Mouse (Mus musculus): Measurements from ENCODE around the gene Pex11a. TPM values are rescaled to one million over a fixed set of nuclear protein-coding genes. Genes with fewer than 3 reads are reported as not detected.
"Not testable (repeated sequence)": the region's sequence is repeated elsewhere in the genome, so short reads cannot be mapped to it uniquely, and the experiment has no call there.

Pex11a gene
- polyA plus RNA-seq (2016; fragmentation: Nextera tagmentation; extraction: Ambion mirVana): 5.7 and 8.8 TPM in 2 replicates

GRCm38 (mm10) chr7:79742659-79743536 is at the start of gene Pex11a, which contains the start of gene Wdr93:
Gene Pex11a, minus strand, starts transcription at chr7:79743131.
Gene Wdr93, plus strand, starts transcription at chr7:79743163.
- peak; percentile 93 for DNase-seq (ENCODE audit: low spot score)
- Histone ChIP-seq H3K4me1 (peaks cover 5% of the 10 kb centered on the region; the same call in 1 of the 2 replicates), H3K27ac (peak within 1 kb of the TSS; percentile 85), H3K4me3 (peak within 1 kb of the TSS; percentile 70), H3K36me3 (no peaks in the 10 kb centered on the region), H3K27me3 (ENCODE audit: insufficient read depth, poor library complexity, severe bottlenecking) (no peaks in the 10 kb centered on the region), H3K9me3 (no peaks in the 10 kb centered on the region)
- WGBS: 2% methylated on average over 46 of the region's 46 CpGs

GRCm38 (mm10) chr7:79789812-79790211 is 46.9 kb upstream of the Pex11a start:
- DNase-seq (ENCODE audit: low spot score); H3K27ac ChIP-seq; H3K4me3 ChIP-seq; H3K36me3 ChIP-seq; H3K9me3 ChIP-seq: not testable (repeated sequence)
- WGBS: 21% methylated on average over 2 of the region's 2 CpGs
- peaks cover 26% of the 10 kb centered on the region for H3K4me1 ChIP-seq
- peaks cover 90% of the 10 kb centered on the region for H3K27me3 ChIP-seq (ENCODE audit: insufficient read depth, poor library complexity, severe bottlenecking)

- Histone ChIP-seq H3K4me1 (peaks cover 9% of the 10 kb centered on the region), H3K36me3 (no peaks in the 10 kb centered on the region), H3K4me3 (no peak overlapping the region), H3K27me3 (ENCODE audit: insufficient read depth, poor library complexity, severe bottlenecking) (peaks cover 55% of the 10 kb centered on the region), H3K9me3 (no peaks in the 10 kb centered on the region), H3K27ac (no peak overlapping the region)
- DNase-seq (ENCODE audit: low spot score): no peak
- 25% methylated on average over 6 of the region's 6 CpGs for WGBS
Observed at GRCm38 (mm10) chr7:79786295-79786694, 43.4 kb upstream of the Pex11a start.

- Histone ChIP-seq H3K4me3 (no peak overlapping the region), H3K4me1 (peaks cover 12% of the 10 kb centered on the region), H3K36me3 (no peaks in the 10 kb centered on the region), H3K9me3 (no peaks in the 10 kb centered on the region), H3K27ac (no peak overlapping the region), H3K27me3 (ENCODE audit: insufficient read depth, poor library complexity, severe bottlenecking) (peaks cover 23% of the 10 kb centered on the region; the same call in 1 of the 2 replicates)
- DNase-seq (ENCODE audit: low spot score): no peak
- 84% methylated on average over 2 of the region's 2 CpGs for WGBS
Observed at GRCm38 (mm10) chr7:79782516-79782855, 39.6 kb upstream of the Pex11a start.

- Histone ChIP-seq H3K4me1 (peaks cover 12% of the 10 kb centered on the region), H3K36me3 (no peaks in the 10 kb centered on the region), H3K27ac (no peak overlapping the region), H3K9me3 (no peaks in the 10 kb centered on the region), H3K4me3 (no peak overlapping the region), H3K27me3 (ENCODE audit: insufficient read depth, poor library complexity, severe bottlenecking) (peaks cover 17% of the 10 kb centered on the region; the same call in 1 of the 2 replicates)
- 71% methylated on average over 11 of the region's 11 CpGs for WGBS
- DNase-seq (ENCODE audit: low spot score): no peak
Observed at GRCm38 (mm10) chr7:79781826-79782515, 39.0 kb upstream of the Pex11a start.

DNA sequence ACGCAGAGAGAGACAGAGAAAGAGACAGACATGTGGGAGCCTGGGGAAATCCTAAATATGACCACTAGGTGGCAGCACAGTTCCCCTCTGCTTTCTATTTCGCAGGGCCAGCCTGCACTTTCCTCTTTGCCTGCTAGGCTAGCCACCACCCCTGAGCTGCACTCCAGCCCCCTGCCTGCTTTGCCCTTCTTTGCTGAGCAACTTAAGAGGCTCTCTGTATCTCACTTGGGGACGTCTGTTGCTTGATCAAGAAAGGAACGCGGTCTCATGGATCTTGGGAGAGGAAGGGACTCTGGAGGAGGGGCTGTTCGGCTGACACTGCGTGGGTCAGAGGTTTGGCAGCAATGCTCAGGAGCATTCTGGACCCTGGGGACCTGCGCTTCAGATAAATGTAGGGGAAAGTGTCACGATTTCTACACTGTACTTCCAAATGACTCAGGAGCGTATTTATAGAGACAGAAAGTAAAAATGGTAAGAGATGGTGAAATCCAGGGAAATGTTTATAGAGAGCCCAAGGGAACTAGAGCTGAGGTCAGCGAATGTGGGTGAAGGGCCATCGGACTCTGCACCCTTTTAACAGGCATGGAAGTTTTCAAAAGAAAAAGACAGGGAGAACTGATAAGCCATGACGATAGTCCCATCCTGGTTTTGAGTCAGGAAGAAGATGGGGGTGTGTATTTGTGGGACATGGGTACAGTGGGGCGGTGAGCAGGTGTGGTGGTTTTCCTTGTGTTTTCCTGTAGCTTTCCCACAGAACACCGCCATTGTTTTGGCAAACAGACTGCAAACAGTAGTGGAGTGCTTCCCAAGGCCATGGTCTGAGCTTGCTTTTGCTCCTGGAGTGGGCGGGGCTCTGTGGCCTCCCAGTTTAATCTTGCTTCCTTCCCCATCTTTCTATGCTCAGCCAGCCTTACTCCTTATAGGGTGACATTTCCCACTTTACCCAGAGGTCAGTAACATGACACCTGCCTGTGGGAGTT is 38.0 kb upstream of the Pex11a start:
- Histone ChIP-seq H3K9me3 (no peaks in the 10 kb centered on the region), H3K4me1 (peaks cover 12% of the 10 kb centered on the region), H3K4me3 (peak overlapping the region; percentile 52), H3K27ac (0 out of 2 replicates have a peak overlapping the region, but pooled peaks have one; percentile 63), H3K36me3 (0 out of 2 replicates have a peak, but pooled peaks cover 2% of the 10 kb centered on the region), H3K27me3 (ENCODE audit: insufficient read depth, poor library complexity, severe bottlenecking) (peaks cover 9% of the 10 kb centered on the region; the same call in 1 of the 2 replicates)
- no peak for DNase-seq (ENCODE audit: low spot score)
- 18% methylated on average over 16 of the region's 16 CpGs for WGBS

- Histone ChIP-seq H3K36me3 (0 out of 2 replicates have a peak, but pooled peaks cover 2% of the 10 kb centered on the region), H3K4me3 (peak overlapping the region; percentile 1; the same call in 1 of the 2 replicates), H3K27ac (peak overlapping the region; percentile 85), H3K9me3 (no peaks in the 10 kb centered on the region), H3K4me1 (peaks cover 33% of the 10 kb centered on the region), H3K27me3 (ENCODE audit: insufficient read depth, poor library complexity, severe bottlenecking) (no peaks in the 10 kb centered on the region)
- peak; percentile 86 for DNase-seq (ENCODE audit: low spot score)
- 34% methylated on average over 15 of the region's 15 CpGs for WGBS
Observed at GRCm38 (mm10) chr7:79771561-79772512, 28.9 kb upstream of the Pex11a start.

DNA sequence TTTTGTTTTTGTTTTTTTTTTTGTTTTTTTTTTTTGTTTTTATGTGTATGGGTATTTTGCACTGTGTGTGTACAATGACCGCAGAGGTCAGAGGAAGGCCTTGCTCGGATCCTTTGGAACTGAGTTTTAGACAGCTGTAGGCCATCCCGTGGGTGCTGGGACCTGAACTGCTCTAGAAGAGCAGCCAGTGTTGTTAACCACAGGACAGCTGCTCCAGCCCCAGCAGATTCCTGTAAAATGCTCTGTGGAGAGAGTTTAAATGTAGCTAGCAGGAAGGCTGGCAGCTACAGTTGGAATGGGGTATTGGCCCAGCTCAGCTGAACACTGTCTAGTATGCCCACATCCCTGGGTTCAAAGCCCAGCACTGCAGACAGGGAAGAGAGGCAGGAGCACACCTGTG is 26.7 kb upstream of the Pex11a start:
- Histone ChIP-seq H3K27ac (no peak overlapping the region), H3K27me3 (ENCODE audit: insufficient read depth, poor library complexity, severe bottlenecking) (no peaks in the 10 kb centered on the region), H3K36me3 (no peaks in the 10 kb centered on the region), H3K4me1 (peaks cover 33% of the 10 kb centered on the region), H3K9me3 (no peaks in the 10 kb centered on the region), H3K4me3 (no peak overlapping the region)
- DNase-seq (ENCODE audit: low spot score): no peak
- 79% methylated on average over 3 of the region's 3 CpGs for WGBS

- Histone ChIP-seq H3K36me3 (no peaks in the 10 kb centered on the region), H3K4me1 (peaks cover 6% of the 10 kb centered on the region), H3K4me3 (no peak overlapping the region), H3K9me3 (no peaks in the 10 kb centered on the region), H3K27me3 (ENCODE audit: insufficient read depth, poor library complexity, severe bottlenecking) (no peaks in the 10 kb centered on the region), H3K27ac (no peak overlapping the region)
- no peak for DNase-seq (ENCODE audit: low spot score)
- WGBS: 53% methylated on average over 1 of the region's 1 CpGs
Observed at GRCm38 (mm10) chr7:79765991-79766390, 23.1 kb upstream of the Pex11a start.

- Histone ChIP-seq H3K4me1 (no peaks in the 10 kb centered on the region), H3K27ac (no peak overlapping the region), H3K4me3 (no peak overlapping the region), H3K27me3 (ENCODE audit: insufficient read depth, poor library complexity, severe bottlenecking) (no peaks in the 10 kb centered on the region), H3K9me3 (no peaks in the 10 kb centered on the region), H3K36me3 (no peaks in the 10 kb centered on the region)
- 74% methylated on average over 8 of the region's 8 CpGs for WGBS
- DNase-seq (ENCODE audit: low spot score): no peak
Observed at GRCm38 (mm10) chr7:79762106-79762505, 19.2 kb upstream of the Pex11a start.

DNA sequence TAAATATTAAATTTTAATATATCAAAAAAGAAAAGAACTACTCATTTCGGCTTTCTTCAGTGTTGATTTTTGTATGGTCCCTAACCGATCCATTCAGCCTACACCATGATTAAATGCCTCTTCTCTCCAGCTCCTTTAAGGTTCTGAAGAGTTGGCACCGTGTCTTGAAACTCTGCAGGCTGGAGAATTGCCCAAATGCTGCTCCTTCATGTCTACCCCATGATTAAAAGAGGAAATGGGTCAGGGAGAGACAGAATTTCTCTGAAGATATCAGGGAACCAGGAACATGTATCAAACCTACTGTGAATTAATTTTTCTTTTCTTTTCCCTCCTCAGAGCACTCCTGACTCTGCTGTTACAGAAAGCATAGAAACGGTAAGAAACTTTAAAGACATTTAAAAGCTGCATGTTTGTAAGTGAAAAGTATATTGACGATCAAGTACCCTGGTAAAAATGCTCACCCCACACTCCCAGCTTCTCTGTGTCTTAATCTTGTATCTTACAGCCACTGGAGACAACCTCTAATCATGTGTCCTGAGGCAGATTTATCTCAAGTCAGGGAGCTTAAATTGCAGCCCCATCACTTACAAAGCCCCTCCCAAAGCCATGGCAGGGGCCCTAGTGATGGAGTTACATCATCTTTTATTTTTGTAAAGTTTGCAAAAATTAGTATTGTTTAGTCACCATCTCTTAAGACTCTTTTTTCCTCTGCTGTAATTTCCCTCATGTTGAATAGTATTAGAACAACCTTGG is 18.4 kb upstream of the Pex11a start:
- Histone ChIP-seq H3K36me3 (no peaks in the 10 kb centered on the region), H3K4me3 (no peak overlapping the region), H3K27me3 (ENCODE audit: insufficient read depth, poor library complexity, severe bottlenecking) (no peaks in the 10 kb centered on the region), H3K27ac (no peak overlapping the region), H3K9me3 (no peaks in the 10 kb centered on the region), H3K4me1 (no peaks in the 10 kb centered on the region)
- DNase-seq (ENCODE audit: low spot score): no peak
- 62% methylated on average over 5 of the region's 5 CpGs for WGBS
